Mouse (Mus musculus) intestine, postnatal 0 days (tissue): Measurements from ENCODE around the gene Syn2. TPM values are rescaled to one million over a fixed set of nuclear protein-coding genes. Genes with fewer than 3 reads are reported as not detected.
A peak's percentile ranks its signal among the peaks of the same experiment; 100 is the strongest.

ENCODE experiments used
- ATAC-seq: fragments of 200-750 bp; cut with Nextera tagmentation; 2 replicates; pipeline ENCODE4 v1.8.0; 2017; ENCODE audit warnings: mild to moderate bottlenecking, moderate TSS enrichment, moderate library complexity
- H3K27ac ChIP-seq: fragments of 300-500 bp; sonication (generic); 2 replicates; pipeline ENCODE4 v1.5.1; 2014; ENCODE audit warnings: mild to moderate bottlenecking, low read depth, low read length, moderate library complexity
- H3K27me3 ChIP-seq: fragments of 300-500 bp; sonication (generic); replicated peaks from 2 replicates; pipeline ENCODE4 v1.6.1; 2014; ENCODE audit warnings: low read length, mixed read lengths; ENCODE audit not compliant: control insufficient read depth, insufficient read depth
- H3K36me3 ChIP-seq: fragments of 300-500 bp; sonication (generic); 2 replicates; pipeline ENCODE4 v1.6.1; 2014; ENCODE audit warnings: mild to moderate bottlenecking, moderate library complexity; ENCODE audit not compliant: control insufficient read depth, insufficient read depth
- H3K4me1 ChIP-seq: fragments of 300-500 bp; sonication (generic); replicated peaks from 2 replicates; pipeline ENCODE4 v1.6.1; 2014; ENCODE audit warnings: antibody characterized with exemption, low read length, mixed read lengths; ENCODE audit not compliant: control insufficient read depth, insufficient read depth
- H3K4me2 ChIP-seq: fragments of 300-500 bp; sonication (generic); replicated peaks from 2 replicates; pipeline ENCODE4 v1.6.1; 2014; ENCODE audit warnings: low read depth, mild to moderate bottlenecking, moderate library complexity
- H3K4me3 ChIP-seq: fragments of 300-500 bp; sonication (generic); 2 replicates; pipeline ENCODE4 v1.5.1; 2014; ENCODE audit warnings: low read depth, low read length
- H3K9ac ChIP-seq: fragments of 300-500 bp; sonication (generic); 2 replicates; pipeline ENCODE4 v1.6.1; 2014; ENCODE audit warnings: mild to moderate bottlenecking, low read depth, low read length
- H3K9me3 ChIP-seq: fragments of 300-500 bp; sonication (generic); 2 replicates; pipeline ENCODE4 v1.6.1; 2016; ENCODE audit warnings: mixed run types; ENCODE audit not compliant: control insufficient read depth
- CTCF ChIP-seq: sonication (generic); IDR thresholded peaks from 2 replicates; pipeline ENCODE4 v1.5.1; 2016; ENCODE audit warnings: low read depth, mild to moderate bottlenecking, control low read depth, antibody characterized with exemption, moderate library complexity
- WGBS: fragments of 180-500 bp; shearing (Covaris S2); extraction: QIAGEN DNeasy Blood & Tissue Kit; methylation state at CpG from one replicate; pipeline ENCODE4 v1.1.7; 2014; 5-methylcytosine and 5-hydroxymethylcytosine counted together
- polyA plus RNA-seq: library from polyadenylated mRNA; unstranded; fragments of >200 nt; fragmentation: Nextera tagmentation; extraction: Ambion mirVana; gene quantifications from 2 replicates; pipeline ENCODE4 v1.2.1, GENCODE M21; 2015

Syn2 gene
- polyA plus RNA-seq, 1 experiment from 2014 or later = 4.7 TPM

GRCm38 (mm10) chr6:115127255-115127824 lies 7.4 kb upstream of the Syn2 start:
- H3K4me2 ChIP-seq = no peak overlapping the region
- H3K27ac ChIP-seq = no peak overlapping the region
- H3K36me3 ChIP-seq = no peaks in the 10 kb centered on the region
- no peak overlapping the region for H3K4me3 ChIP-seq
- H3K9me3 ChIP-seq = no peaks in the 10 kb centered on the region
- 44% methylated on average over 5 of the region's 5 CpGs for WGBS
- peak; percentile 71 for ATAC-seq
- H3K9ac ChIP-seq = no peak overlapping the region
- TF ChIP-seq CTCF = no peak
- H3K4me1 ChIP-seq = no peaks in the 10 kb centered on the region
- H3K27me3 ChIP-seq = no peaks in the 10 kb centered on the region

- no peak overlapping the region for H3K27ac ChIP-seq
- no peaks in the 10 kb centered on the region for H3K36me3 ChIP-seq
- H3K4me3 ChIP-seq = peak overlapping the region; percentile 61
- peaks cover 11% of the 10 kb centered on the region for H3K27me3 ChIP-seq
- peak overlapping the region; percentile 97 for H3K4me2 ChIP-seq
- 2% methylated on average over 27 of the region's 27 CpGs for WGBS
- TF ChIP-seq CTCF = no peak
- ATAC-seq = no peak; the same call in 1 of the 2 replicates
- peaks cover 5% of the 10 kb centered on the region; the same call in 1 of the 2 replicates for H3K4me1 ChIP-seq
- peak overlapping the region; percentile 38; the same call in 1 of the 2 replicates for H3K9ac ChIP-seq
- H3K9me3 ChIP-seq = no peaks in the 10 kb centered on the region
Observed at GRCm38 (mm10) chr6:115135332-115135649, 589 bp downstream of the Syn2 start.

- peaks cover 11% of the 10 kb centered on the region for H3K27me3 ChIP-seq
- no peaks in the 10 kb centered on the region for H3K9me3 ChIP-seq
- H3K4me2 ChIP-seq = no peak overlapping the region
- H3K36me3 ChIP-seq = no peaks in the 10 kb centered on the region
- ATAC-seq = no peak
- TF ChIP-seq CTCF = no peak
- H3K9ac ChIP-seq = no peak overlapping the region
- 75% methylated on average over 9 of the region's 9 CpGs for WGBS
- H3K4me1 ChIP-seq = peaks cover 5% of the 10 kb centered on the region; the same call in 1 of the 2 replicates
- H3K4me3 ChIP-seq = no peak overlapping the region
- H3K27ac ChIP-seq = no peak overlapping the region
Observed at GRCm38 (mm10) chr6:115136156-115136555, 1.5 kb downstream of the Syn2 start.

- H3K4me2 ChIP-seq = no peak overlapping the region
- WGBS = 47% methylated on average over 4 of the region's 4 CpGs
- H3K4me3 ChIP-seq = no peak overlapping the region
Observed at GRCm38 (mm10) chr6:115141446-115141845, 6.7 kb downstream of the Syn2 start.

GRCm38 (mm10) chr6:115161175-115161574 lies 26.5 kb downstream of the Syn2 start:
- no peaks in the 10 kb centered on the region for H3K4me1 ChIP-seq
- no peak overlapping the region for H3K27ac ChIP-seq
- WGBS = 60% methylated on average over 4 of the region's 4 CpGs
- ATAC-seq = no peak
- no peaks in the 10 kb centered on the region; the same call in 1 of the 2 replicates for H3K27me3 ChIP-seq
- H3K9ac ChIP-seq = no peak overlapping the region
- no peaks in the 10 kb centered on the region for H3K9me3 ChIP-seq
- H3K4me3 ChIP-seq = no peak overlapping the region
- no peak for TF ChIP-seq CTCF
- no peaks in the 10 kb centered on the region for H3K36me3 ChIP-seq
- H3K4me2 ChIP-seq = no peak overlapping the region

More at GRCm38 (mm10) chr6:115141446-115141845, 6.7 kb downstream of the Syn2 start:
- no peaks in the 10 kb centered on the region for H3K4me1 ChIP-seq
- H3K27me3 ChIP-seq = no peaks in the 10 kb centered on the region
- no peaks in the 10 kb centered on the region for H3K9me3 ChIP-seq
- H3K9ac ChIP-seq = no peak overlapping the region
- ATAC-seq = no peak
- no peak overlapping the region for H3K27ac ChIP-seq
- no peaks in the 10 kb centered on the region for H3K36me3 ChIP-seq
- no peak for TF ChIP-seq CTCF

GRCm38 (mm10) chr6:115165863-115166470 lies 31.3 kb downstream of the Syn2 start:
- Histone ChIP-seq H3K27ac (no peak overlapping the region), H3K27me3 (no peaks in the 10 kb centered on the region), H3K36me3 (no peaks in the 10 kb centered on the region), H3K4me3 (no peak overlapping the region), H3K9me3 (no peaks in the 10 kb centered on the region), H3K4me2 (no peak overlapping the region), H3K4me1 (no peaks in the 10 kb centered on the region), H3K9ac (no peak overlapping the region)
- 80% methylated on average over 3 of the region's 3 CpGs for WGBS
- ATAC-seq = no peak
- no peak for TF ChIP-seq CTCF
